Mouse (Mus musculus): ENCODE data around the gene Rer1. TPM values are rescaled to one million over a fixed set of nuclear protein-coding genes. Genes with fewer than 3 reads are reported as not detected.

Rer1 gene
- total RNA-seq (2021) (100 to 1,000 TPM; 114 to 115 TPM), polyA plus RNA-seq (2012; rRNA removed) (49.1 and 58.4 TPM in 2 replicates)
- long read RNA-seq, transcript Rer1-201 (7 exons, 1,596 nt) = major isoform, 137 of 181 reads
- long read RNA-seq, transcript Rer1-203 (8 exons, 1,803 nt) = minor isoform, 17 of 181 reads
- long read RNA-seq, partial matches to known transcripts = 14 of 181 reads
- long read RNA-seq, other reads (novel, unspliced or antisense) = 13 of 181 reads

DNA sequence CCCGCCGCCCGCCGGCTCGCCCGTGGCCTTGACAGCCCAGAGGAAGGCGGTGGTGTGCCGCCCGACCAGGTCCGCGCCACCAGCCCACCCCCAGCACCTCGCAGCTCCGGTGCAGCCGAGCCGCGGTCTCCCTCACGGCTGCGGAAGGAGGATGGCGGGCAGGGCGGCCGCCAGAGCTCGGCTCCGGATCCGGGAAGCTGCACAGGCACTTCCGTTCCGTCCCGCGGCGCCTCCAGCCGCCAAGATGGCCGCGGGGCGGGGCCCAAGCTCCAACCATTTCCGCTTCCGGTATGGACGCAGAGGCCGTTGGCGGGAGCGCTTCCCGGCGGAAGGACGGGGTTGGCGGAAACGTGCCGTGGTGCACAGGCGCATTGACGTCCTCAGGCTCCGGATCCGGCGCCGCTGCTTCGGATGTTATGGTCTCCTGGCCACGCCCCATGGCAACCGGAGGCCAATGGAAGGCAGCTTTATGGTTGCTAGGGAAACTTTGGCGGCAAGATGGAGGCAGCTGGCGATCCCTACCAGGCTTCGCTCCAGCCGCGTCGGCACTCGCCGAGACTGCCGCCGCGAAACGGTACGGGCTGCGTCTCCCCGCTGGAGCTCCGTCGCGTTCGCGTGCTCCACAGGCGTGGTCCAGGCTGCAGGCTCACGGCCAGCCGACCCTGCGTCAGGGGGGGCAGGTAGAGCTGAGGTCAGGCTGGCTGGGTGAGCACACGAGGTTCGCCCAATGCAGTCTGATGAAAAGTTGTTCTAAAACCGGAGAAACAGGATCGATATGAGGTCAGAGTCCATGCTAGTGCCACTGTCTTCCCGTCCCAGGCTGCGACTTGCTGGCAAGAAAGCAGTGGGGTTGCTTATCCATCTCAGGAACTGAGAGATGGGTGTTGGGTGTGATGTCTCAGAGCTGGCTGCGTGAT lies at the start of gene Rer1, which contains the start of gene Morn1:
Gene Rer1 (minus strand): TSS at position 275 of the 917 bp plus-strand sequence.
Gene Morn1 (plus strand): TSS at position 470 of the 917 bp plus-strand sequence.
- peak; percentile 100 for DNase-seq

DNA sequence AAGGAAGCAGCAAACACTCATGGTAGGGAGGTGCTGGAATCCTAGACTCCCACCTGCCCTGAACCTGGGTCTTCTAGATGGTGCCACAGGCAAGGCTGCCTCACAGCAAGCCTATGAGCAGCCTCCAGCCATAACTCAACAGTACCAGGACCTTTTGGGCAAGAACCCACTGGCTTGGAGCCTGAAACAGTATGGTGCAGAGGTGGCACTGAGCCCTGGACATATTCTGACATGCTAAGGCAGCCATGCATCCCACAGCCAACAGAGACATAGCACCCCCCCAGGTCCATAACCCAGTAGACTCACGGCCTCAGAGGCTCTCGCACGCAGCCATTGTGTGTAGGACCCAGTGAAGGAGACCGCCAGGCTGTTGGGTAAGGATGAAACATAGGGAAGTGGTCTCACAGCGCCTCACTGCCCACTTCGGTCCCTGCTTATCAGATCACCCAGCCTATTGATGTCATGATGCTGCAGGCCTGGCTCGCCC lies 48.5 kb upstream of the Rer1 start:
- no peak for DNase-seq

DNA sequence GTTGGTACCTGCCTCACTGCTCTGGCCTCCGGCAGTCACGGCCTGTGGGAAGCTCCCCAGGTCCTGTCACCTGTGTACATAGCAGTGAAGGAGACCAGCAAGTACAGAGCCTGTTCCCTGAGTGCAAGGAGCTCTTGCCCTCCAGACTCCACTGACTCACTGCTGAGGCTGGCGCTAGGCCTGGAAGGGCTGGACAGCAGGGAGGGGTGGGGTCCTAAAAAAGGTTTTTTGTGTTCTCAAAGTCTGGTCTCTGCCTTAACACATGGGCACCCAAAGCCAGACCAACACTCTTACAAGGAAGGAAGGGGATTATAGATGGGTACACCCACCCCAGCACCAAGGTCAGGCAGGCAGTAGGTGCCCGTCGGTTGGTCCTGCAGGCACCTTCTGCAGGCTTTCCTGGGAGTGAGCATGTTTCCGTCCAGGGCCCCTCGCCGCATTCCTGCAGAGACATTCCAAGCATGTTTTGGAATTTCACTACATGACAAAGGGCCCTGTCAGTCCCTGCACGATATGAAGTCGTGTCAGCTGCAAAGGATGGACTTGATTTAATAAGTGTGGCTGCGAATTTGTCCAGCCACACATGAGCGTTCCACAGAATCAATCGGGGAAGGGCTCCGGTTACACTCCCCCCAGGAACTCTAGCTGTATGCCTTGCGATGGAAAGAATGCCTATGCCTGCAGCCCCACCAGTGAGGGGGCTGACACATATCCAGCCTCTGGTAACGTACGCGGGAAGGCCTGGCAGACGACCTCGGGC lies 47.7 kb upstream of the Rer1 start:
- DNase-seq = peak; percentile 65

- DNase-seq = no peak
Observed at GRCm38 (mm10) chr4:155133188-155133587, 47.0 kb upstream of the Rer1 start.

DNA sequence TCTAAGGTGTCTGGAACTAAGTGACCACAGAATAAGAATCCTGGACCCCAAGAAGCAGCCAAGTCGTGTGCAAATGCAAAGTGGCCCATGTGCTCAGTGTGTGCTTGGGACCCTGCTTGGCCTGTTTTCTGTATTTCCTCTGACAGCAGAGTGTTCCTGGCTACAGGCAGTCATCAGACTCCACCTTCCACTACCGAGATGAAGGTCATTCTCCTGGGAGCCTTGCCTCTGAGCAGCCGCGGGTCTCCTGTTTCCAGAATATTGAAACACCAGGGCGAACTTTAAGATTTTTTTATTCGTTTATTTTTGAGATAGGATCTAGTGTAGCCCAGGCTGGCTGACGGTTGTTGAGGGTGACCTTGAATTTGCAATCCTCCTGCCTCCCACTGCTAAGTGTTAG lies 44.4 kb upstream of the Rer1 start:
- DNase-seq = peak; percentile 63

- DNase-seq = peak; percentile 95
Observed at GRCm38 (mm10) chr4:155129996-155130395, 43.8 kb upstream of the Rer1 start.

- peak; percentile 57 for DNase-seq
Observed at GRCm38 (mm10) chr4:155129132-155129917, 43.1 kb upstream of the Rer1 start.

DNA sequence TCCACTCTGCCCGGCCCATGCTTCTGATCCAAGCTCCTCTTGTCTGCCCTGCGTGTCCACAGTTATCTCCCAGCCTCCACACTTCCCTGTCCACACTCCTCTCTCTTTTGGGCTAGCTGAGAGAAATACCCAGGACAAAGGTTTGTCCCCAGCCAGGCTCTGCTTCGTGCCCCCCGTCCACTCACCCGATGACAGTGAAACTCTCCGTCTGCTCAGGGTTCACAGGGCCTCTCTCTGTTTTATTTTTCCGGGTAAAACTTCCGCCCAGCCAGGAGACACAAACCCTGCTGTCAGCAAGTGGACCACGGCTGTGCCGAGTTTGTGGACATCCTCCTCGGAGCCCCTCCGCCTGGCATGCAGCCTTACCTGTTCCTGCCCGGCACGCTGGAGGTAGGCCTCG lies 42.2 kb upstream of the Rer1 start:
- DNase-seq = no peak

- no peak for DNase-seq
Observed at GRCm38 (mm10) chr4:155126602-155127372, 40.6 kb upstream of the Rer1 start.

- no peak for DNase-seq
Observed at GRCm38 (mm10) chr4:155126194-155126593, 40.0 kb upstream of the Rer1 start.

DNA sequence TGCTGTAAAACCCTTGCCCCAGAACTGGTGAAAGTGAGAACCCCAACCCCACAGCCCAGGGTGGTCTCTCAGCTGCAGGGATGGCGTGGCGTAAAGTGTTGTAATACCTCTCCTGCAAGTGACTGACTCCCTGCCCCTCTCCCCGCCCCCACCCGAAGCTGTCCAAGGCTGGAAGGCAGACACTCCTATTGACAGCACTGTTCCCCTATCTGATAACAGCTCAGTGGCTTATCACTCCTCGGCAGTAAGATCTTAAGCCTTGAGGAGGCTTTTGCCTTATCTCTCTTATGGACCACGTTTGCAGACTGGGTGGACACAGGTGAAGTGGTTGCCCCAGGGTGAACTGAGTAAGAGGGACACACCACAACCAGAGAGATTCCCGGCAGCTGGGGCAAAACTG lies 39.1 kb upstream of the Rer1 start:
- no peak for DNase-seq

DNA sequence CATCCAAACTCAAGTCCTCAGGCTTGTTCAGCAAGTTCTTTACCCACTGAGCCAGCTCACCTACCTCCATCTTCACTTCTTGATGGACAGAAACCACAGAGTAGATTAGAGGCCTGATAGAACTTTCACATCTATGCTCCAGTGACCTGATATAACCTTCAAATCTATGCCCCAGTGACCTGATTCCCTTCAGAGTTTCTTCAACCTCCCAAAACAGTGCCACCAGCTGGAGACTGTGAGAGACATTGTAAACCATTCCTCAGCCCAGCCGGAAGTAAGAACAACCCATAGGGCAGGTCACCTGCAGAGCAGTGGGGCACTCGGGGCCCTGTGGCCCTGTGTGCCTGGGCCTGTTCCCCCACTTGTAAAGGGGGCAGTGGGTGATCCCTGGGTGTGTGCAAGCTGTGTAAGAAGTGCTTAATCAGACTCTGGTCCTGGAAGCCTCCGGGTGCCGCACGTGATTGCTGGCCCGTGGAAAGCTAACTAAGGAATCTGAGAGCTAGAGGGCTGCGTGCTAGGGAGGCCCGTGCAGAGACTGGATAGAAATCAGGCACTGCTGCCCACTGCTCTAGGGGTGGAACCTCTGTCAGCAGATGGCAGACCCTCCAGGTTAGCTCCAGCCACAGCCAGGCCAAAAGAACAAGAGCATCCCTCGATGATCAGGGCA lies 37.8 kb upstream of the Rer1 start:
- DNase-seq = no peak

DNA sequence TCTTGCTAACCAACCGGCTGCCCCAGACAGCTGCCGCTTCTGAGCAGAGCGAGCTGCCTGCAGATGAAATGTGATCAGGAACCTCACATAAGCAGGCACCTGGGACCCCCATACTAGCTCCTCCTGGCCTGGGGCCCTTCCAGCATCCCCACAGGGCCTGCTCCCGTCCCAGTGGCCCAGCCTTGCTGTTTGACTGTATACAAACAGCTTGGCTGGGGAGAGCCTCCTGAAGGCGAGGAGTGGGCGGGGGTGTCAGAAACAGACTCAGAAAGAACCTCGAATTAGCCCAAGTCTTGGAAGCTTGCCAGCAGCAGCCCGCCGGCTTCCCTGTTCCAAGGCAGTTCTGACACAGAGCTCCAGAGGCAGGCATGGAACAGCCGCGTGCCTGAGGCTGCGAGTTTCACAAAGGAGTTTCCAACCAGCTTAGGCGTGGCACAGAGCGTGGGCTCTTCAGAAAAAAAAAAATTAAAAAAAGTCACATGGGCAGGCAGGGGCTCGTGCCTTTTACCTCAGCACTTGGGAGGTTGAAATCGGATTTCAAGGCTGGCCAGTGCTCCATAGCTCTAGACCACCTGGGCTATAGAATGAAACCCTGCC lies 36.4 kb upstream of the Rer1 start:
- peak; percentile 74 for DNase-seq

GRCm38 (mm10) chr4:155121915-155122443 lies 35.8 kb upstream of the Rer1 start:
- peak; percentile 66 for DNase-seq

GRCm38 (mm10) chr4:155121222-155121621 lies 35.0 kb upstream of the Rer1 start:
- peak; percentile 40 for DNase-seq

- peak; percentile 57 for DNase-seq
Observed at GRCm38 (mm10) chr4:155120583-155120982, 34.4 kb upstream of the Rer1 start.

DNA sequence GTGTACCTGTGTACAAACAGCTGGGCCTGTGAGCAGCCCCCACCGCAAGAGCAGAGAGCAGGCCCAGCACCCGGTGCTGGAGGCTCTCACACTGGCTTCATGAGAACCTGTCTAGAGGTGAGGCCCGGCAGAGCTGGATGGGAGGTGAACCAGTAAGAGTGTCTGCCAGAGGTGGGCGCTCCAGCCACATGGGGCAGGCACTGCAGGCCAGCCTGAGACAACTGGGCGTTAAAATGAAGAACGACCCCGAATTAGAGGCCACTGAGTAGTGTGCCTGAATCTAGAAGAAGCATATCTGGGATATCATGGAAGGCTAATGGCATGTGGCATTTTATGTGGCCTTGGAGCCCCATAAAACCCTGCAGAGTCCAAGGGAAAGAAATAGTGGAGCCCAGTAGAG lies 33.9 kb upstream of the Rer1 start:
- DNase-seq = peak; percentile 30

- no peak for DNase-seq
Observed at GRCm38 (mm10) chr4:155118278-155118677, 32.1 kb upstream of the Rer1 start.

- DNase-seq = no peak
Observed at GRCm38 (mm10) chr4:155117396-155117978, 31.3 kb upstream of the Rer1 start.

All from adrenal gland, adult 2 months (tissue).